Mouse (Mus musculus): ENCODE results near the gene Rnase4.

Rnase4 gene

GRCm38 (mm10) chr14:51129624-51129975 lies 38.7 kb downstream of the Rnase4 start:
- no peak for DNase-seq (ENCODE audit: low spot score)

DNA sequence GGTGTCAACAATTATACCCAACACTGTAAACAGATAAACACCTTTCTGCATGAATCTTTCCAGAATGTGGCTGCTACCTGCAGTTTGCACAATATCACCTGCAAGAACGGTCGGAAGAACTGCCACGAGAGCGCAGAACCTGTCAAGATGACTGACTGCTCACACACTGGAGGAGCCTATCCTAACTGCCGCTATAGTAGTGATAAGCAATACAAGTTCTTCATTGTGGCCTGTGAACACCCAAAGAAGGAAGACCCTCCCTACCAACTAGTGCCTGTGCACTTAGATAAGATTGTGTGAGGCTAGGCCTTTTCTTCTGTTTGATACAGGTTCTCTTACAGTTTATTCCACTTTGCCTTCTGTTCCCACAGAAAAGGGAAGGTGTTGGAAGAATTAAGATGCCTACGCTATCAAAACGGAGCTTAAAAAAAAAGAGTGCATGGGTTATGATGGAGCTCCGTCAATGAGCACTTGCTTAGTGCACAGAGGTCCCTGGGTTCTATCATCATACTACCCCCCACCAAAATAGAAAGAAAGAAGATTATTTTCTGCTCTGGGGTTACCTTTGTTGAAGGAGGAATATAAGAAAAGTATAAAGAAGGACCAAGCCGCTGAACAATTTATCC lies 39.6 kb downstream of the Rnase4 start:
- no peak for DNase-seq (ENCODE audit: low spot score)

- DNase-seq (ENCODE audit: low spot score), result no peak
These were observed 40.4 kb downstream of the Rnase4 start for GRCm38 (mm10) chr14:51131086-51131815.

GRCm38 (mm10) chr14:51132372-51132771 lies 41.5 kb downstream of the Rnase4 start:
- DNase-seq (ENCODE audit: low spot score), result no peak

DNA sequence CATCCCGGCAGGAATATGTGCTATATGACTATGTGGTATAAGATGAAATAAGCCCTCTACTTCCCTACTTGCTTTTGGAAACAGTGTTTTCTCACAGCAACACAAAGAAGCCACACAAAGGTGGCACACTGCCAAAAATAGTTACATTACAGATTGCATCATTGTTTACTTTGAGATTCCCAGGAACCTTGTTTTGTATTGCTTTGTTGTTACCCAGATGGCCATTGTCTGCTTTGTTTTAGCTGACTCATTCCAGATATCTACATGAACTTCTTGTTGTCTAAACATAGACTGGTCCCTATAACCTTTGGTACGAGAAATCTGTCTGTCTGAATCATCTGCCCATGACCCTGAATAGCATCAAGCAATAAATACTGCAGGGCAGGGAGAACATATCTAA lies 49.5 kb downstream of the Rnase4 start:
- no peak for DNase-seq (ENCODE audit: low spot score)

DNA sequence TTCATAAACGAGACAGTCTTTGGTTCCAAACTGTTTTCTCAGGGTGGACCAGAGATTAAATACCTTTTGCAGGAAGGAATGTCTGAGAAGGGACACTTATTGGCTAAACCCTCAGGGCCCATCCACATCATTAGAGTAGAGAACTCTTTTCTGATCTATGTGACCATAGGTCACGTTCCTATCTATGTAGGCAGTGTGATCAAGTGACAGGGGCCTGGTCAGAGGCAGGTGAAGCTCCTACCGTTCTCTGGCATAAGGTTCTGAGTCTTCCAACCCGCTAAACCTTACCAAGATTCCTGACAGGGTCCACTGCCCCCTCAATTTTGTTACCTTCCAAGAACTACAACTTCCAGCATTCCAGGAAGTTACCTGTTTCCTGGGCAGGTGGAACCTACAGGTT lies 51.2 kb downstream of the Rnase4 start:
- no peak for DNase-seq (ENCODE audit: low spot score)

DNA sequence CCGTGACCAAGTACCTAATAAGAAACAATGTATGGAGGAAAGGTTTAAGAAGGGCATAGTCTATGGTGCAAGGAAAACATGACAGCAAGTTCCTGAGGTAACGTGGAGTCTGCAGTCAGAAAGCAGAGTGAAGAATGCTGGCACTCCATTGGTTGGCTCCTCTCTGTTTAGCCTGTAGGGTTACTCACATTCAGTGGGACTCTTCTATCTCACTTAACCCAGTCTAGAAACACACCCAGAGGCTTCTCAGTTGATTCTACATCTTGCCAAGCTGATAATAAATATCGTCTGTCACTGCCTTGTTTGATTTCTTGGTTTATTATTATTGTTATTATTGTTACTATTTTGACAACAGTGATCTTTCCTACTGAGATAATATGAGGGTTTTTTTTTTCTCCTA lies 51.7 kb downstream of the Rnase4 start:
- DNase-seq (ENCODE audit: low spot score), result no peak

DNA sequence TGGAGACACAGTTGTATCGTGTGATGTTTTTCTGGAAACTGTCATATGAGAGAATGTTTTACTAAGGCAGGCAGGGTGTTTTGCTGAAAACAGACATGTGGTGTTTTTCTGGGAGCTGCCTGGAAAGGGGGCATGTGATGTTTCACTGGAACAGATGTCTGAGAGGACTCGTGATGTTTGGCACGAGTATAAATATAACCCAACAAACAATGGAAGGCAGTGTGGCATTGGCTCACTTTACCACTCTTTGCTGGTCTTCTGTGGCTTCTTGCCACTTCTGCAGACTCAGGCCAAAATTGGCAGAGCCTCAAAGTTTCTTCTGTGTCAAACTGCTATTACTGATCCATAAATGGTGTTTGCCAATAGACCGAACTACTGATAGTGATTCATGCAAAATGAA lies 52.4 kb downstream of the Rnase4 start:
- DNase-seq (ENCODE audit: low spot score), result peak; percentile 42

DNA sequence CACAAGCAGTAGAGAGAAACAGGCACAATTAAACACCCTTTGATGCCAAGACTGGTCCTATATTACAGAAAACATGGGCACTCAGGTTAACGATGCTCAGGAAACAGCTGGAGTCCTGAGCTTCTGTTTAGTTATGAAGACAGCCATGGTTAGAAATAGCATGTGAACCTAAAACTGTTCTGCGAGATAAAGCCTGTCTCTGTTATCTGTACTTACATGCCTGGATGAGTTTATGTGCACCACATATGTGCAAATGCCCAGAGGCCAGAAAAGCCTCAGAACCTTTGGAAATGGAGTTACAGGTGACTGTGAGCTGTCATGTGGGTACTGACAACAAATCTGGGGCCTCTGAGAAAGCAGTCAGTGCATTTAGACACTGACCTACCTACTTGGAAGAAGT lies 53.1 kb downstream of the Rnase4 start:
- DNase-seq (ENCODE audit: low spot score), result no peak

GRCm38 (mm10) chr14:51144451-51144850 lies 53.6 kb downstream of the Rnase4 start:
- no peak for DNase-seq (ENCODE audit: low spot score)

DNA sequence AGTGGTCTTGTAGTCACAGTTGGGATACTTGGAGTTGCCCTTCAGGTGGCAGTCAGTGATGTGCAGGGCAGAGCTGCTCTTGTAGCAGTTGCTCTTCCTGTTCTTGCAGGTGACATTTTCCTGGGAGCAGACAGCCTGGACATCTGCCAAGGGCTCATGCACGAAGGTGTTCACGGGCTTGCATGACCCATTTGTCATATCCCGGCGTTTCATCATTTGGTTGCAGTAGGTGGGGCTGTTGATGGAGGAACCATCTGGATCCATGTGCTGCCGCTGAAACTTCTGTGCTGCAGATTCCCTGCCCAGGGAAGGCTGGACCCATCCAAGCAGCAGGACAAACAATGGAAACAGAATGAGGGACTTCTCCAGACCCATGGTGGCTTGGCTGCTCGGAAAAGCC lies 54.6 kb downstream of the Rnase4 start:
- DNase-seq (ENCODE audit: low spot score), result peak; percentile 15

- DNase-seq (ENCODE audit: low spot score), result no peak
These were observed 55.8 kb downstream of the Rnase4 start, which contains the start of gene Rnase1 for GRCm38 (mm10) chr14:51146685-51147084. Gene Rnase1 (minus strand): TSS chr14:51146785.

GRCm38 (mm10) chr14:51148006-51148405 lies 57.1 kb downstream of the Rnase4 start:
- DNase-seq (ENCODE audit: low spot score), result no peak

- no peak for DNase-seq (ENCODE audit: low spot score)
These were observed 58.3 kb downstream of the Rnase4 start for GRCm38 (mm10) chr14:51149164-51149563.

- DNase-seq (ENCODE audit: low spot score), result no peak
These were observed 59.4 kb downstream of the Rnase4 start for GRCm38 (mm10) chr14:51150206-51150831.

- DNase-seq (ENCODE audit: low spot score), result no peak
These were observed 61.5 kb downstream of the Rnase4 start for GRCm38 (mm10) chr14:51152249-51152870.

Measured in layer of hippocampus, adult 11-12 months (tissue).